Mouse (Mus musculus) ZHBTc4 (cell line): ENCODE measurements around the gene Klhl21.

Experiments
- DNase-seq: peaks from one replicate; pipeline ENCODE4 v3.0.0-alpha.2; 2011; ENCODE audit warnings: low read depth, low spot score

Gene Klhl21

DNA sequence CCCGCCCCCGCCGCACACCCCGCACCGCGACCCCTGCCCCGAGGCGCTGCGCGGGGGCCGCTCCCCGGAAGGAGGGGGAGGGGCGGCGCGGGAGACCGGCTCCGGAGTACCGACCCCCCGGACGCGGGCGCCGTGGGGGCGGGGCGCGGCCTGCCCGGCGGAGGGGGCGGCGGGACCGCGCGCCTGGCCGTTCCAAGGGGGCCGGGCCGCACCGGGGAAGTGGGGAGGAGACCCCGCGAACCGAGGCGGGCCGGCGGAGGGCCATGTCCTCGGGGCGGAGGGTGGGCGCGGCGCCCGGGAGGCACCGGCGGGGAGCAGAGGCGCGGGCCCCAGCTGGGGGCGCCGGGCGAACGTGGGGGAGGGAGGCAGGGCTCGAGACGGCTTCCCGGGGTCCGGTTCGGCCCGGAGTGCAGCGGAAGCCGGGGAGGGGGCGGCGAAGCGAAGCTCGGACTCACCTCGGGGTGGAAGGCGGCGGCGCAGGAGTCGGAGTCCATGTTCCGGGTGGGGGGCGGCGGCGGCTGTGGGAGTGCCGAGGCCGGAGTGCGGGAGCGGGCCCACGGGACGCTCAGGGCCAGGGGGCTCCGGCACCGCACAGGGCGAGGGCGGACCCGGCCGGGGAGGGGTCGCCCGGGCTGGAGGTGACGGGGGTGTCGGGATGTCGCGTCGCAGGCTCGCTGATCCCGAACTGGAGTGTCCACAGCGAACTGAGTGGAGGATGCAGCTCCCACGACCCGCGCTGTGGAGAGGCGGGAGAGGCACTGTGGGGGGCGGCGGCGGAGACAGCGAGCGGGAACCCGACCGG, 13.0 kb upstream of the Klhl21 start:
- DNase-seq = no peak

DNA sequence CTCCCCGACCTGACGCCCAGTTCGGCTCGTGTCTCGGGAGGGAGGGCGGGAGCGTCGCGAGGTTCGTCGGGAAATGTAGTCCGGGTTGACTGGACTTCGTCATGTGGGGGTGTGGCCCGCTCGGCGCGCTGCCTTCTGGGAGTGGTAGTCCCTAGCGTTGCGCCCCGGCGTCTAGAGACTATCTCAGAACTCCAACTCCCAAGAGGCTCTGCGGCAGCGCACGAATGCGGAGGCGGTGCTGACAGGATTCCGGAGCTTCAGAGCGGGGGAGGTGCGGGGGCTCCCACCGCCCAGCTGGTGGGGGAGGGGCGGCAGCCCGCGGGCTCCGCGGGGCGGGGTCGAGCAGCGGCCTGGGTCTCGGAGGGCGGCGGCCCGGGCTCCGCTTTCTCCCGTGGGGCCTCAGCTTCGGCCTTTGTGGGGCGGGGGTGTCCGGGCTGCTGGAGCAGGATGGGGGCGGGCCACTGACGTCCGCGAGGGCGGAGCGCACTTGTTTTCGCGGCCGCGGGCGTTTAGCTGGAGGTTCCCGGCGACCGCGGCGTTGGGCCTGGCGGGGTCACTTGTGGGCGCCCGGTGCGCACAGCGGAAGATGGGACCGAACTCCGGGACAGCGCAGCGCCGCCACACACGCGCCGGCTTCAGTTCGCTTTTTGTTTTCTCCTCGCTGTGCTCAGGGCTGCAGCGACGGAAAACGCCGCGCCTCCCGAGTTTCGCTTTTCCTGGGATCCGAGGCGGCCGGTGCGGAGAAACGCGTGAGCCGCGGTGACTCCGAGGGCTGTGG, 12.2 kb upstream of the Klhl21 start, which contains the start of gene Phf13:
TSS of gene Phf13 (minus strand) at position 86 of the 778 bp plus-strand sequence.
- DNase-seq = peak; percentile 99

DNA sequence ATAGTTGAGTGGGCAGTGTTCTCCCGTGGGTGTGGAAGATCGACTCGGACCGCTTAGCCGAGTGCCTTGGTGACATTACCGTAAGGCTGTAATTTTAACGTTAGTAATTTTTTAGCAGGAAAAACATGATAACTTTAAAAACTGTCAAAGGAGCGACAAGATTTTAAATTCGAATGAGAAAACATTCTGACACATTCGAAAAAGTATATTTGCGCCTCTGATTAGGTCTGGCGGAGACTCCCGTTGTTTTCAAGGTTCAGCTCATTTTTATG, 11.7 kb upstream of the Klhl21 start:
- no peak for DNase-seq

DNA sequence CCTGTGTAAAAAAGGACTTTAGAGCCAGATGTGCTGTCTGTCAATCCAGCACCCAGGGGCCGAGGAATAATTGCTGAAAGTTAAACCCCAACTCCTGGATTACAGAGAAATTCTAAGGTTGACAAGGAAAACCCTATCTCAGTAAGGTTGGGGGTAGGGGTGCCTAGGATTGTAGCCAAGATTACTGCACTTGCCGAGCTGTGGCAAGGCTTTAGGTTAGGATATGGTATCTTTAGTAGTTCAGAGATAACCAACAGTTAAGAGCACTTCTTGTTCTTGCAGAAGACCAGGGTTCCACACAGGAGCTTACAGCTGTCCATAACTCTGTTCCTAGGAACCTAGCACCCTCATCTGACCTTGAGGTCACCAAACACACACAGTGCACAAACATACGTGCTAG, 10.9 kb upstream of the Klhl21 start:
- no peak for DNase-seq

DNA sequence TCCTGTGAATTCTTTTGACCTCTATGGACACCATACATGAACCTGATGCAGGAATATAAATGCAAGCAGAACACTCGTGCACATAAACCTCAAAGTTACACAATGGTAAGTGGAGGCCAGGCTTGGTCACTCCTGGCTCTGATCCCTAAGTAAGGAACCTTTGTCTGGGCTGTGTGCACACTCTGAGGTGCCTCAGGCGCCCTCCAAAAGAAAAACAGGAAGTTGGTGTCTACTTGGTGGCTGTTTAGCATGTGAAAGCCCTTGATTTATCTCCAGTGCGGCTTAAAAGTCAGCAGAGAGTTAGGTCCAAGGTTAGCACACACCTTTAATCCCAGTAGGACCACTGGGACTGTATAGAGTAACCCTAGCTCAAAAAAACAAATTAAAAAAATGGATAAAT, 9.1 kb upstream of the Klhl21 start:
- peak; percentile 80 for DNase-seq

DNA sequence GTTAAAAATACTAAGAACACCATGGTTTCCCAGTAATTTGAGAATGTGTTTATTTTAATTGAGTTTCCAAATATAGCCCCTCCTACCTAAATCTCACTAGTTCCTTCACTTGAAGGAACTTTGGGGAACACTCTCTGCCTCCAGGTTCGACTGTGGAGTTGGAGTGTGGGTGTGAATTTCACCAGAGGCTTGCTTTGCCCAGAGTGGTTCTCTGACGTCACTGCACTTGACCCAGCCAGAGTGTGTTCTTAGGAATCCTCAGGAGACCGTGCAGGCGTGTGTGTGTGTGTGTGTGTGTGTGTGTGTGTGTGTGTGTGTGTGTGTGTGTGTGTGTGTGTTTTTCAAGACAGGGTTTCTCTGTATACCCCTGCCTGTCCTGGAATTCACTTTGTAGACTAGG, 7.7 kb upstream of the Klhl21 start:
- DNase-seq = peak; percentile 37

DNA sequence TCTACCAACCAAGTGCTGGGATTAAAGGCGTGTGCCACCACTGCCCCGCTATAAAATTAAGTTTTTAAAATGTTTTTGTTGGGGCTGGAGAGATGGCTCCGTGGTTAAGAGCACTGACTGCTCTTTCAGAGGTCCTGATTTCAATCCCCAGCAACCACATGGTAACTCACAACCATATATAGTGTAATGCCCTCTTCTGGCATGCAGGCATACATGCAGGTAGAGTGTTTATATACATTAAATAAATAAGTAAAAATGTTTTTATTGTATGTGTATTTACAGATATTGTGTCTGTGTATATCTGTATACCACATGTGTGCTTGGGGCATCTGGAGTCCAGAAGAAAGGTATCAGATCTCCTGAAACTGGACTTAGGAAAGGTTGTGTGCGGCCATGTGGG, 7.3 kb upstream of the Klhl21 start:
- DNase-seq = no peak

DNA sequence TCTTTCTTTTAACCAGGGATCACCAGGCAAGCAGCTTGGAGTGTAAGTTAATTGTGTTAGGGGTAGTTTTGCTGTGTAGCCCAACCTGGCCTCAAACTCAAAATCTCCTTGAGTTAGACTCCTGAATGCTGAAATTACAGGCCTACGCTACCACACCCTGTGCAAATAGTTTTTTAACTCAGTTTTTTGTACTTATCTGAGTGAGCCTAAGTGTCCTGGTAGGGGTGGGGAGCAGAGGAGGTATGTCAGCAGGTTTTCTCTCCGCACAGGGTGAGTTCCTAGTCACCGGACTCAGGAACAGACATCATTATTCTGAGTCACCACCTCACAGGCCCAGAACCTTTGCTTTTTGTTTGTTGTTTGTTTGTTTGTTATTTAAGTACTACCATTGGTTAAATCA, 6.5 kb upstream of the Klhl21 start:
- no peak for DNase-seq

DNA sequence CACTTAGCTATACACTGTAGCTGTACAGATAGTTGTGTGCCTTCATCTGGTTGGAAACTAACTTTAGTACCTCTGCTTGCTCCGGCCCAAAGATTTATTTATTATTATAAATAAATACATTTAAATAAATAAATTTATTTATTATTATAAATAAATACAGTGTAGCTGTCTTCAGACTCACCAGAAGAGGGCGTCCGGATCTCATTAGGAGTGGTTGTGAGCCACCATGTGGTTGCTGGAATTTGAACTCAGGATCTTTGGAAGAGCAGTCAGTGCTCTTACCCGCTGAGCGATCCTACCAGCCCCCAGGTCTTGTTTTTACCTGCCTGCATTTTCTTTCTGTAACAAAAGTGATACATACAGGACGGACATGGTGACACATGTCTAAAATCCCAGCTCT, 2.5 kb upstream of the Klhl21 start:
- DNase-seq = no peak

DNA sequence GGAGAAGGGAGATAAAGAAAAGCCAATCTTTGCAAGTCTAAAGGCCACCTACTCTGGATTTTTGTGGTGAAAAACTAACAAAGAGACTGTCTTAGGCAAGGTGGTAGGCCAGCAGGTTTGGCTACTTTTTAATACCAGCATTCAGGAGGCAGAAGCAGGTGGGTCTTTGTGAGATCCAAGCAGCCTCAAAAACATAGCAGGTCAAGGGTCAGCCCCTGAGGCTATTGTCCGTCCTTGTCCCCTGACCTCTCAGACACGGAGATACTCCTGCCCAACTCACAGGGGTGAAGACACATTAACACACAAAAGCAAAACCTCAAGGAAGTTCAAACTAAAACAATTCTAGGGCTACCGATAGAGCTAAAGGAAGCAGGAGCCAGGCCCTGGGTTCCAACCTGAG, 1.8 kb upstream of the Klhl21 start:
- DNase-seq = peak; percentile 29

DNA sequence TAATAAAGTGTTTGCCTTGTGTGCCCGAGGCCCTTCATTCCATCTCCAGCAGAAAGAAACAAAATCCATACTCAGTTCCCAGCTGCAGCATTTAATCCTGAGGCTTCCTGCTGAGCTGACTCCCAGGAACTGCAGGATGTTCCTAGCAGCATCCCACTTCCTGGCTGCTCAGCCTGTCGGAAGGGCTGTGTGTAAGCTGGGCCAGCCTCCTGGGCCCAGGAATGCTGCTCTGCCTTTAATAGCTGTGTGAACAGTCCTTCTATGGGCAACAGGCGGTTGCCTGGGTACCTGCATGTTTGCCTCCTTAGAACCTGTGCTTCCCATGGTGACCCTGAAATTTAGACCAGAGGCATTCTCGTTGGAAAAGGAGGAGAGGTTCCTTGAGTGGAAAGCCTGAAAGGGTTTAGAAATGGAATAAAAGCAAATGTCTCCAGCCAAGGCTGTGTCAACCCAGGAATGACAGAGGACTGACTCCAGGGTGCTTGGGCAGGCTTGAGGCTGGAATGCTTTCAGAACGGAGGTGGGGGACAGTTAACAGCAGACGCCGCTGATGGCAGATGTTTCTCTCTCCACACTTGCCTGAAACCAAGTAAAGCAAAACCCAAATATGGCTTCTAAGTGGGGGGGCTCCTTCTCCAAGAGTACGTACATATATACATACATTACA, 989 bp upstream of the Klhl21 start:
- peak; percentile 67 for DNase-seq

DNA sequence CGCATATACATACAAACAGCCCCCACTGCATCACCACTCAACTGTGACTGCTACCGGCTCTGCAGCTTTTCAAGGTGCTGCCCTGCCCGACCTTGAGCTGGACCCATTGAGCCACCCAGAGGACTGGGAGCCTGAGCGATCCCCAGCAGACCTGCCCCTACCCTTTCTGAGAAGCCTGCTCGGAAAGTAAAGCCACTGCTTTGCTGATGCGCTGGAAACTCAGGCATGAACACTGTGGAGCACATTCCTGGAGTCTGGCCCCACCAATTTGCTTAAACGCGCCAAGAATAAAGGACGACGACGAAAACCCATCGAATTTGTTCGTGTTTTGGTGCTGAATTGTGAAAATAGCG, 479 bp upstream of the Klhl21 start:
- no peak for DNase-seq

DNA sequence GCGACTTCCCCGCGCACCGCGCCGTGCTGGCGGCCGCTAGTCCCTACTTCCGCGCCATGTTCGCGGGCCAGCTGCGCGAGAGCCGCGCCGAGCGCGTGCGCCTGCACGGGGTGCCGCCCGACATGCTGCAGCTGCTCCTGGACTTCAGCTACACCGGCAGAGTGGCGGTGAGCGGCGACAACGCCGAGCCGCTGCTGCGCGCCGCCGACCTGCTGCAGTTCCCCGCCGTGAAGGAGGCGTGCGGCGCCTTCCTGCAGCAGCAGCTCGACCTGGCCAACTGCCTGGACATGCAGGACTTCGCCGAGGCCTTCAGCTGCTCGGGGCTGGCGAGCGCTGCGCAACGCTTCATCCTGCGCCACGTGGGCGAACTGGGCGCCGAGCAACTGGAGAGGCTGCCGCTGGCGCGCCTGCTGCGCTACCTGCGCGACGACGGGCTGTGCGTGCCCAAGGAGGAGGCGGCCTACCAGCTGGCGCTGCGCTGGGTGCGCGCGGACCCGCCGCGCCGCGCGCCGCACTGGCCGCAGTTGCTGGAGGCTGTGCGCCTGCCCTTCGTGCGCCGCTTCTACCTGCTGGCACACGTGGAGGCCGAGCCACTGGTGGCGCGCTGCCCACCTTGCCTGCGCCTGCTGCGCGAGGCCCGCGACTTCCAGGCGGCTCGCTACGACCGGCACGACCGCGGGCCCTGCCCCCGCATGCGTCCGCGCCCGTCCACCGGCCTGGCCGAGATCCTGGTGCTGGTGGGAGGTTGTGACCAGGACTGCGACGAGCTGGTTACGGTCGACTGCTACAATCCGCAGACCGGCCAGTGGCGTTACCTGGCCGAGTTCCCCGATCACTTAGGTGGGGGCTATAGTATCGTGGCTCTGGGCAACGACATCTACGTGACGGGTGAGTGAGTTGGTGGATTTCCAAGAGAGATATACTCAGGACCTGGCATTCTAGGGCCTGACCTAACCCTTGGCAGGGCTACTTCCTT, 761 bp downstream of the Klhl21 start:
- DNase-seq = peak; percentile 84

DNA sequence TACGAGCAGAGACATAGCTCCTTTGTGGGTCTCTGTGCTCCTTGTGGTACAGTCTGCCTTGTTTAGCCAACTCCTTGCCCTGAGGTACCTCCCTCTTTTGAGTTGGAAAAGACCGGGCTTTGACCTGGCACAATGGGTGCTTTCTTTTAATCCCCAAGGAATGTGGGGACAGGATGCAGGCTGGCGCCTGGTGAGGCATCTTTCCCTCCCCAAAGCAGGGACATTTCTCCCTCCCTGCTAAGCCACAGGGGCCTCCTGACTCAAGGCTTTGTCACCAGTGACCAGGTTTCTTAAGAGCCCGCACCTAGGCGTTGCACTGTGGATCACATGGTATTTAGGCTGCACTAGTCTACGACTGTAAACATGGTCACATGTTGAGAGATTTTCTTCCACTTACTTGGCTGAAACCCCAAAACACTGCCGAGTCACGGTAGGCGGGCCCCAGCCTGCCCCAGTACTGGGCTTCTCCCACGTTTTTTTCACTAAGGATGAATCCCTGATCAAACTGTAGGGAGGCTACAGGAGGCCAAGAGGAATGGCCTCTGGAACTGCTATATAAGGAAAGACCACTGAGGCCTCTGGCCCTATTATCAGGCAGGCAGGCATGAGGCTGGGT, 1.6 kb downstream of the Klhl21 start:
- DNase-seq = peak; percentile 52

DNA sequence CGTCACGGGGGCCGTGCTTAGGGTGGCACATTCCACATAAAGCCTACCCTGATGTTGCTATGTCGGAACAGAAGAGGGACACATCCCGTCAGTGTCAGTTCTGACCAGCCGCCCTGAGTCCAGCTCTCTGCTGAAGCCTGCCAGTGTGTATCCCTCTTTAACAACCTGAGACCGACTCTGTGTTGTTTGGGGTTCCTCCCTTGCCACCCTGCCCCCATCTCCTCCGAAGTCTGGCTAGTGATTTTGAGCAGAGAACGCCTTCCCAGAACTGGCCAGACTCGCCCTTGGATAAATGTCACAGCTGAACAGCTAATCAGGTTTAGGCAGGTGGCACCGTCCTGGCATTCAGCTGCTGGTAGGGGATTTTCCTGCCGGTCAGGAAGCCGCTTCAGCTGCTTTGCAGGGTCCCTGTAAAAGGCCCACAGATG, 2.1 kb downstream of the Klhl21 start:
- no peak for DNase-seq

DNA sequence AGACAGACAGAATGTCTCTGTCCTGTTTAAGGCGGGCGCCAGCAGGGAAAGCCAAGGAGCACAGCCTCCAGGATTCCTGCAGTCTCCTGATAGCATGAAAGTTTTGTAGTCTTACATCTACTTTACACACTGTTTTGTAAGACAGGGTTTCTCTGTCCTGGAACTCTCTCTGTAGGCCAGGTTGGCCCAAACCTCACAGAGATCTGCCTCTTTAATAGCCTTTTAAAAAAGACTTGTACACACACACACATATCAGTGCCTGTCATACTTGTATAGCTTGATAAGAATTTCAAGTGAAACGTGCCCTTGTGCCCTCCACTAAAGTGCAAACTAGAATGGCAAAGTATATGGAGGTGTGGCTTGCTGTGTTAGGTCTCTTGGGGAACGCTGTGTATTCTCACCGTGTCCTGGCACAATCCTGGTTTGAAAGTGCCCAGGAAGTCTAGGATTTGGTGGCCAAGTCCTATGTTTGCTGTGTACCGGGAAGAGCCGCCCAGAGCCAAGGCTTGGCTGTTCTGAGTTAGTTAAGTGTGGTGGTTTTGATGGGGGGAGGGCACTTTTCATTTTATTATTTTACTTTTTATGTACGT, 2.7 kb downstream of the Klhl21 start:
- DNase-seq = no peak

DNA sequence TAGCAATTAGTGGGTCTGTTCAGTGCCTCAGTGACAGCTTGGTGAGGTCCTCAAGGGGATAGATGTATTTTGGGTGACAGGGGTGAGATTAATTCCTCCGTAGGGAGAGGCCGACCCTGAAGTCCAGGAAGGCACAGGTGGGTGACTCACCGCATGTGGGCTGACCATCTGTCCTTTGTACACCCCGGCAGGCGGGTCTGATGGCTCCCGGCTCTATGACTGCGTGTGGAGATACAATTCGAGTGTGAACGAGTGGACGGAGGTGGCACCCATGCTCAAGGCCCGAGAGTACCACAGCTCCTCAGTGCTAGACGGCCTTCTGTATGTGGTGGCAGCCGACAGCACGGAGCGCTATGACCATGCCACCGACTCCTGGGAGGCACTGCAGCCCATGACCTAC, 3.5 kb downstream of the Klhl21 start:
- DNase-seq = no peak

DNA sequence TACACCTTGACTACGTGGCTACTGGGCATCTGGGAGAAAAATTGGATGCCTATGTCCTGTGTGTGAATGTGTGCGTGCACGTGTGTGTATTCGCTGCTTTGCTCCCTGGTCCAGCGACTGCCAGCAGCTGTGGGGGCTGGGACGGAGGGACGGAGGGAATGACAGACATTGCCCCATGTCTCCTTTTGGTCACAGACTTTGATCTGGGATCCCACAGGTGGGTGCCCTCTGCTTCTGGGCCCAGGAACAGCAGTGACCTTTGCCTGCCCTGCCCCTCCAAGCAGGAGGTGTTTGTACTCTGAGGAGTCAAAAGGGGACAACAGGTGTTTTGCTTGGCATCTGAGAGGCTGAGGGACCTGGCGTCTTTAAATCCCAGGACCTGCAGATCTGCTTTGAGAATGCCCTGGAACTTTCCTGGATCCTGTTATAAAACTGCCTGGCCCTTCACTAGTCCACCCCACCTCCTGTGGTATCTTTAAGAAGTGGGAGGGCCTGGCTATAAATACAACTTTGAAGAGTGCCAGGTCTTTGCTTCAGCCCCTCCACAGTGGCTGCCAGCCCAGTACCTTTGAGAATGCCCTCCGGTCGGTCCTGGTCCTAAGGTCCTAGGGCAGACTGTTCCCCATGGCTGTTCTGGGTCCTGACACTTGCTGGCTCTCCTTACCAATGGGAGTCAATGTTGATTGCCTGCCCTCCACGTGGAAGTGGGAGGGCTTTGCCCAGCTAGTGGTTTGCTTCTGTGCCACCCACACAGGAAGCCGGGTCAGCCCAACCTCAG, 4.6 kb downstream of the Klhl21 start:
- DNase-seq = no peak

DNA sequence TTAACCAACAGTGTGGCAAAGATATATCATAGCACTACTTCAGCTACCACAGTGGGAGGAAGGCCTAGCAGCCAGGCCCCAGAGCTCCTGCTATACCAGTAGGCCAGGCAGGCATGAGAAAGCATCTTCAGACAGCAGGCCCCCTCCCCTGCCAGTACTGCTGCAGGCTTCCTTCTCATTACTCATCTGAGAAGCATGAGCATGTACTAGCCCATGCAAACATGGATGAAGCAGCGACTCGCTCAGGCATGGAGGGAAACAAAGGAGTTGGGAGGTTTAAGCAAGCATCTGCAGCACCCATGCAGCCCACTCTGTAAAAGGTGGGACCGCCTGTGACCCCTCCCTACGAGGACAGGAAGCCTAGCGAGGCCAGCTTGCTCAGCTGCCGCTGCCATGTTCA, 10.5 kb downstream of the Klhl21 start:
- DNase-seq = no peak

DNA sequence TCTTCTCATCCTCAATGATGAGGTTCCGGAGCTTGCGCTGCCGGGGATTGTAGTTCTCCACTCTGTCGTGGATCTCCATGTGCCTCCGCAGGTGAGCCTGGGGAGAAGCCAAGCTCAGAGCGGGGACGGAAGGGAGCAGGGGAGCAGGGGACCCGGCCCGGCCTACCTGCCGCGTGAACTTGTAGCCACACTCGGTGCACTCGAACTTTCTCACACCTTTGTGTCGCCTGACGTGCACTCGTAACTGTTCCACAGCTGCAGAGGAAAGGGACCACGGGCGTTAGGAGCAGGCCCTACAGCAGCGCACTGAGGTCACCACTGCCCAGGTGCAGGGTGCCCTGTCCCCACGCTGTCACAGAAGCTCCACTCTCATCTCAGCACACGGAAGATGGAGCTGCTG, 11.4 kb downstream of the Klhl21 start:
- no peak for DNase-seq
